Mouse (Mus musculus) ZHBTc4 (cell line): ENCODE measurements around the gene Mettl14.
"Not testable (repeated sequence)": the region's sequence is repeated elsewhere in the genome, so short reads cannot be mapped to it uniquely, and the experiment has no call there.

Experiments
- DNase-seq: peaks from one replicate; pipeline ENCODE4 v3.0.0-alpha.2; 2011; ENCODE audit warnings: low read depth, low spot score

Gene Mettl14

GRCm38 (mm10) chr3:123366820-123367219, 19.1 kb downstream of the Mettl14 start:
- not testable (repeated sequence) for DNase-seq

GRCm38 (mm10) chr3:123356377-123356991, 29.4 kb downstream of the Mettl14 start:
- no peak for DNase-seq

GRCm38 (mm10) chr3:123354388-123354787, 31.5 kb downstream of the Mettl14 start:
- DNase-seq, result no peak

GRCm38 (mm10) chr3:123353661-123354060, 32.2 kb downstream of the Mettl14 start:
- no peak for DNase-seq

- DNase-seq, result peak; percentile 72
These were observed 32.7 kb downstream of the Mettl14 start for GRCm38 (mm10) chr3:123353183-123353582.

GRCm38 (mm10) chr3:123351519-123351918, 34.4 kb downstream of the Mettl14 start:
- no peak for DNase-seq

- no peak for DNase-seq
These were observed 35.3 kb downstream of the Mettl14 start for GRCm38 (mm10) chr3:123350602-123351001.

- no peak for DNase-seq
These were observed 37.7 kb downstream of the Mettl14 start for GRCm38 (mm10) chr3:123348080-123348802.

- DNase-seq, result no peak
These were observed 42.2 kb downstream of the Mettl14 start for GRCm38 (mm10) chr3:123343690-123344089.

GRCm38 (mm10) chr3:123341049-123341448, 44.9 kb downstream of the Mettl14 start:
- no peak for DNase-seq

- no peak for DNase-seq
These were observed 47.2 kb downstream of the Mettl14 start for GRCm38 (mm10) chr3:123338666-123339195.

- DNase-seq, result no peak
These were observed 48.1 kb downstream of the Mettl14 start for GRCm38 (mm10) chr3:123337853-123338252.

GRCm38 (mm10) chr3:123336951-123337350, 49.0 kb downstream of the Mettl14 start:
- DNase-seq, result no peak

- DNase-seq, result no peak
These were observed 49.5 kb downstream of the Mettl14 start for GRCm38 (mm10) chr3:123336455-123336854.

GRCm38 (mm10) chr3:123335480-123335879, 50.4 kb downstream of the Mettl14 start:
- DNase-seq, result no peak

GRCm38 (mm10) chr3:123334947-123335346, 51.0 kb downstream of the Mettl14 start:
- DNase-seq, result no peak

GRCm38 (mm10) chr3:123333055-123333424, 52.9 kb downstream of the Mettl14 start:
- DNase-seq, result peak; percentile 13

- no peak for DNase-seq
These were observed 53.4 kb downstream of the Mettl14 start for GRCm38 (mm10) chr3:123332330-123333054.

- no peak for DNase-seq
These were observed 55.7 kb downstream of the Mettl14 start for GRCm38 (mm10) chr3:123330221-123330620.

- DNase-seq, result no peak
These were observed 56.7 kb downstream of the Mettl14 start for GRCm38 (mm10) chr3:123329251-123329650.

GRCm38 (mm10) chr3:123324326-123324725, 61.6 kb downstream of the Mettl14 start:
- DNase-seq, result no peak

- peak; percentile 63 for DNase-seq
These were observed 63.8 kb downstream of the Mettl14 start for GRCm38 (mm10) chr3:123322147-123322546.
